Mouse (Mus musculus): ENCODE results near the gene Galntl5. TPM values are rescaled to one million over a fixed set of nuclear protein-coding genes. Genes with fewer than 3 reads are reported as not detected.

Galntl5 gene
- total and polyA plus RNA-seq, 2 experiments from 2014 or later: not detected

GRCm38 (mm10) chr5:25254491-25254890, 73.2 kb downstream of the Galntl5 start:
- no peaks in the 10 kb centered on the region for H3K27me3 ChIP-seq (ENCODE audit: insufficient read depth, low read length)
- H3K27ac ChIP-seq (ENCODE audit: low read depth, low read length): no peak overlapping the region
- ATAC-seq (ENCODE audit: low FRiP score): no peak
- no peak overlapping the region for H3K9ac ChIP-seq (replicated peaks; ENCODE audit: low read length, poor library complexity, severe bottlenecking)
- WGBS: 95% methylated on average over 4 of the region's 4 CpGs
- TF ChIP-seq CTCF (IDR thresholded peaks at IDR 0.05): no peak
- H3K9me3 ChIP-seq (ENCODE audit: low read length): no peaks in the 10 kb centered on the region
- H3K4me1 ChIP-seq (ENCODE audit: insufficient read depth, low read length): no peaks in the 10 kb centered on the region
- DNase-seq (ENCODE audit: low spot score): no peak
- H3K4me2 ChIP-seq (ENCODE audit: low read depth, low read length, poor library complexity, severe bottlenecking): no peak overlapping the region
- H3K36me3 ChIP-seq (ENCODE audit: insufficient read depth, low read length): peaks cover 64% of the 10 kb centered on the region
- no peak overlapping the region for H3K4me3 ChIP-seq (ENCODE audit: low read depth, low read length)

GRCm38 (mm10) chr5:25256686-25257085, 75.4 kb downstream of the Galntl5 start:
- Histone ChIP-seq H3K9ac (replicated peaks; ENCODE audit: low read length, poor library complexity, severe bottlenecking) (no peak overlapping the region), H3K9me3 (ENCODE audit: low read length) (no peaks in the 10 kb centered on the region), H3K4me1 (ENCODE audit: insufficient read depth, low read length) (no peaks in the 10 kb centered on the region), H3K4me3 (ENCODE audit: low read depth, low read length) (no peak overlapping the region), H3K36me3 (ENCODE audit: insufficient read depth, low read length) (peaks cover 57% of the 10 kb centered on the region), H3K27me3 (ENCODE audit: insufficient read depth, low read length) (no peaks in the 10 kb centered on the region), H3K27ac (ENCODE audit: low read depth, low read length) (no peak overlapping the region), H3K4me2 (ENCODE audit: low read depth, low read length, poor library complexity, severe bottlenecking) (no peak overlapping the region)
- DNase-seq (ENCODE audit: low spot score) (no peak), ATAC-seq (ENCODE audit: low FRiP score) (no peak)
- WGBS: 77% methylated on average over 2 of the region's 2 CpGs
- TF ChIP-seq CTCF (IDR thresholded peaks at IDR 0.05): no peak

- ATAC-seq (ENCODE audit: low FRiP score) (no peak), DNase-seq (ENCODE audit: low spot score) (no peak)
- no peak overlapping the region for H3K27ac ChIP-seq (ENCODE audit: low read depth, low read length)
- H3K4me1 ChIP-seq (ENCODE audit: insufficient read depth, low read length): no peaks in the 10 kb centered on the region
- H3K36me3 ChIP-seq (ENCODE audit: insufficient read depth, low read length): peaks cover 58% of the 10 kb centered on the region
- no peaks in the 10 kb centered on the region for H3K9me3 ChIP-seq (ENCODE audit: low read length)
- 88% methylated on average over 6 of the region's 6 CpGs for WGBS
- no peak overlapping the region for H3K9ac ChIP-seq (replicated peaks; ENCODE audit: low read length, poor library complexity, severe bottlenecking)
- no peak overlapping the region for H3K4me3 ChIP-seq (ENCODE audit: low read depth, low read length)
- H3K4me2 ChIP-seq (ENCODE audit: low read depth, low read length, poor library complexity, severe bottlenecking): no peak overlapping the region
- H3K27me3 ChIP-seq (ENCODE audit: insufficient read depth, low read length): no peaks in the 10 kb centered on the region
- no peak for TF ChIP-seq CTCF (IDR thresholded peaks at IDR 0.05)
Observed at GRCm38 (mm10) chr5:25261452-25261851, 80.2 kb downstream of the Galntl5 start.

- Histone ChIP-seq H3K36me3 (ENCODE audit: insufficient read depth, low read length) (peaks cover 64% of the 10 kb centered on the region), H3K27me3 (ENCODE audit: insufficient read depth, low read length) (no peaks in the 10 kb centered on the region), H3K4me2 (ENCODE audit: low read depth, low read length, poor library complexity, severe bottlenecking) (no peak overlapping the region), H3K4me3 (ENCODE audit: low read depth, low read length) (no peak overlapping the region), H3K9me3 (ENCODE audit: low read length) (no peaks in the 10 kb centered on the region), H3K9ac (replicated peaks; ENCODE audit: low read length, poor library complexity, severe bottlenecking) (no peak overlapping the region), H3K27ac (ENCODE audit: low read depth, low read length) (no peak overlapping the region), H3K4me1 (ENCODE audit: insufficient read depth, low read length) (no peaks in the 10 kb centered on the region)
- TF ChIP-seq CTCF (IDR thresholded peaks at IDR 0.05): no peak
- no peak for DNase-seq (ENCODE audit: low spot score)
- WGBS: 86% methylated on average over 7 of the region's 7 CpGs
- ATAC-seq (ENCODE audit: low FRiP score): no peak
Observed at GRCm38 (mm10) chr5:25262266-25262665, 81.0 kb downstream of the Galntl5 start.

- no peak overlapping the region for H3K27ac ChIP-seq (ENCODE audit: low read depth, low read length)
- ATAC-seq (ENCODE audit: low FRiP score): no peak
- H3K36me3 ChIP-seq (ENCODE audit: insufficient read depth, low read length): peaks cover 46% of the 10 kb centered on the region
- WGBS: 95% methylated on average over 4 of the region's 4 CpGs
- H3K4me2 ChIP-seq (ENCODE audit: low read depth, low read length, poor library complexity, severe bottlenecking): no peak overlapping the region
- no peak overlapping the region for H3K9ac ChIP-seq (replicated peaks; ENCODE audit: low read length, poor library complexity, severe bottlenecking)
- DNase-seq (ENCODE audit: low spot score): no peak
- no peaks in the 10 kb centered on the region for H3K9me3 ChIP-seq (ENCODE audit: low read length)
- TF ChIP-seq CTCF (IDR thresholded peaks at IDR 0.05): no peak
- H3K4me1 ChIP-seq (ENCODE audit: insufficient read depth, low read length): no peaks in the 10 kb centered on the region
- H3K27me3 ChIP-seq (ENCODE audit: insufficient read depth, low read length): no peaks in the 10 kb centered on the region
- H3K4me3 ChIP-seq (ENCODE audit: low read depth, low read length): no peak overlapping the region
Observed at GRCm38 (mm10) chr5:25268258-25268888, 87.1 kb downstream of the Galntl5 start.

Small RNA genes within 50 kb of the gene (microRNA-seq; reads per million reads assigned to microRNA genes)
- not detected for gene Gm26051 (ENCODE audit: borderline number of aligned reads)

Other genes with a start within 250 kb of the Galntl5 start
- gene Prkag2, start 80.8 kb upstream of the Galntl5 start, total RNA-seq (2014; rRNA removed): 51.6 and 63.1 TPM in 2 replicates
- gene Prkag2, start 80.8 kb upstream of the Galntl5 start, polyA plus RNA-seq (2015; fragmentation: Nextera tagmentation; extraction: Ambion mirVana): 101 and 103 TPM in 2 replicates
- gene Galnt11, start 40.4 kb downstream of the Galntl5 start, total RNA-seq (2014; rRNA removed): 67.3 and 77.0 TPM in 2 replicates
- 56.9 and 61.0 TPM in 2 replicates for gene Galnt11, start 40.4 kb downstream of the Galntl5 start, polyA plus RNA-seq (2015; fragmentation: Nextera tagmentation; extraction: Ambion mirVana)
- gene E130116L18Rik, start 41.7 kb downstream of the Galntl5 start, total RNA-seq (2014; rRNA removed): not detected in 2 replicates
- gene E130116L18Rik, start 41.7 kb downstream of the Galntl5 start, polyA plus RNA-seq (2015; fragmentation: Nextera tagmentation; extraction: Ambion mirVana): 1.5 TPM in 1 of 2 replicates, not detected in the other